Mouse (Mus musculus): ENCODE data around the gene Gm5294.

The Gm5294 gene

GRCm38 (mm10) chr5:138849682-138850461, 30.0 kb downstream of the Gm5294 start:
- DNase-seq (ENCODE audit: low spot score): no peak

DNA sequence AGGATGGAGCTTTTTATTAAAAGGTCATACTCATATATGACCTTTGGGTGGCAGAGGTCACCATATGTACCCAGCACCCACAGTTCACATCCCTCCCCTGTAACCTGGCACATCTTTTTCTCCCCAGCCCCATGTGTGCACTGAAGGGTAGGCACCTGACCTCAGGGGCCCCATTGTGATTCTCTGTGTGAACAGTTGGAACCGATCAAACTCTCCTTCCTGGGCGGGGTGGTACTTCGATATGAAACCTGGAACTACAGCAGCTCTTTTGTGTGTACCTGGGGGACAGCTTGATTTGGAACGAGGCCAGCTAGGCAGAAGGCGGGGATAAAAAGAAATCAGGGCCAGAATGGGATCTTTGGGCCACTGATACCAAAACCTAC, 30.6 kb downstream of the Gm5294 start:
- DNase-seq (ENCODE audit: low spot score): no peak

DNA sequence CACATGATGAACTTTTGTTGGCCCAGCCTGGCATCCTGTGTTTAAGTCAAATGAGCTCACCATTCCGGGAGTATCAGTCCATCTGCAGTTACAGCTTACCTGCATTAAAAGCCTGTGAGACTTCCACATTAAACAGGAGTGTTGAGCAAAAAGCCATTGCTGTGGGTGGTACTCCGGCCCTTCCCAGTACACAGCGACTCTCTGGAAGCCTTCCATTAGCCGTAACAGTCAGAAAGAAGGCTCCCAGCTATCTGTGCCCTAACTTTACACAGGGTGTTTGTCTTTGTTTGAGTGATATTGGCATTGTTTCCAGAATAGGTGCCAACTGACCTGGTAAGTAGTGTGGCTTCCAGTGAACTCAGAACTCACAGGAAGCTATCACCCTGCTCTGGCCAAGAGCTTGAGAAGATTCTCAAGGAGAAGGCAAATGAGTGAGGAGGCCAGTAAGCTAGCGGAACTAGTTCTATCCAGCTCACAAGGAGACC, 31.5 kb downstream of the Gm5294 start:
- DNase-seq (ENCODE audit: low spot score): no peak

DNA sequence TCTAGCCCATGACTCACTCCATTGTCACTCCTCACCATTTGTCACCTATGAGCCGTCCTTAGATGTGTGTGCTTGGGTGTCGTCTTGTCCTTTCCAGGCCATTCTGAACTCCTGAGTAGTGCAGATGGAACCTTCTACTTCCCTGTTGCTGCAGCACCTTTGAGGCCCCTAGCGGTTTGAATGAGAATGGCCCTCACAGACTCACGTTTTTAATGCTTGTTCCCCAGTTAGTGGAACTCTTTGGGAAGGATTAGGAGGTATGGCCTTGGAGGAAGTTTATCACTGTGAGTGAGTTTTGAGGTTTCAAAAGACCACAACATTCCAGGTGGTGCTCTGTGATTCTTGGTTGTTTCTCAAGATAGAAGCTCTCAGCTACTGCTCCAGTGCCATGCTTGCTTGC, 32.3 kb downstream of the Gm5294 start:
- DNase-seq (ENCODE audit: low spot score): no peak

- no peak for DNase-seq (ENCODE audit: low spot score)
Measured at GRCm38 (mm10) chr5:138853349-138853748, 33.5 kb downstream of the Gm5294 start.

DNA sequence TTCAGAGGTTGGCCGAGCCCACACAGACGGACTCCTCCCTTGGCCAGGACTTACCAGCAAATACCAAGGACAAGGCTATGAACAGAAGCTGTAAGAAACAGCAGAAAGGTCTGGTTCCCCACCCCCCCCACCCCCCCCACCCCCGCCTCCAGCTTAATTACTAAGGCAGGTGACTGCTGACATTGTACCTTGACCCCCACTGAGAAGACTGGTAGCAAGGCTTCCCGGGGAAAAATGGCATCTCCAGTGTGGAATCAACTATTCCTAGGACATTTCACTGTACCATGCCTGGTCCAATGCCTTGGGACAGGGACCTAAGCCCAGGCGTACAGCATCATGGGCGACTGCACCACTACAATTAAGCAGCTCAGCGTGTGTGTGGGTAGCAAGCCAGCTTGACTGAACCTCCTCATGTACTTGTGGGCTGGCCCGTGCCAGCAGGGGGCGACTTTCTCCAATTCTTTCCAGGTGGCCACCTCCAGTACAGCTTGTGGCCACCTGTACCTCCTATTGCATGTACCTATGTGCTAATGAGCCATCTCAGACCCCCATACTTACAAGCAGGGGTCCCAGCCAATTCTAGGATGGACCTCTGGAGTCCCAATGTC, 37.2 kb downstream of the Gm5294 start:
- DNase-seq (ENCODE audit: low spot score): peak; percentile 84

GRCm38 (mm10) chr5:138857811-138858251, 38.0 kb downstream of the Gm5294 start:
- DNase-seq (ENCODE audit: low spot score): peak; percentile 39

DNA sequence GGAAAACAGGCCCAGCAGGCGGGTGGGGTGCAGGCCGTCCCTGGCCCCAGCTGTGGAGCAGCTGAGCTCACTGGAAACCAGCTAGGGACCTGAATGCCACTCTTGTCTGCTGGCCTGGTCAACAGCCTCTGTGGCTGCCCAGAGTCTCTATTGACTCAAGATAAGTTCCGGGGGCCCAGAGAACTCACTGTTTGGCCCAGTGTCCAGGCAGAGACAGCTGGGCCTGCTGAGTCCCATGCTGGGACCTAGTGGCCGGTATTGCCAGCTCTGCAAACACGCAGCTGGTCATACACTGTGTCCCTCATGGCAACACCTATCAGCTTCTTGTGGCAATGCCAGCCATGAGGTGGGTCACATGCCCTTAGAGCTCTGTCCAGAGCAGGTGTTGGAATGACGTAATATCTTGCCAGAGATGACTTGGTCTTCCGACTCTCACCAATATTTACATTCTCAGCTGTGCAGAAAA, 43.8 kb downstream of the Gm5294 start:
- DNase-seq (ENCODE audit: low spot score): no peak

GRCm38 (mm10) chr5:138864166-138864565, 44.3 kb downstream of the Gm5294 start:
- DNase-seq (ENCODE audit: low spot score): no peak

GRCm38 (mm10) chr5:138864880-138865279, 45.0 kb downstream of the Gm5294 start:
- no peak for DNase-seq (ENCODE audit: low spot score)

DNA sequence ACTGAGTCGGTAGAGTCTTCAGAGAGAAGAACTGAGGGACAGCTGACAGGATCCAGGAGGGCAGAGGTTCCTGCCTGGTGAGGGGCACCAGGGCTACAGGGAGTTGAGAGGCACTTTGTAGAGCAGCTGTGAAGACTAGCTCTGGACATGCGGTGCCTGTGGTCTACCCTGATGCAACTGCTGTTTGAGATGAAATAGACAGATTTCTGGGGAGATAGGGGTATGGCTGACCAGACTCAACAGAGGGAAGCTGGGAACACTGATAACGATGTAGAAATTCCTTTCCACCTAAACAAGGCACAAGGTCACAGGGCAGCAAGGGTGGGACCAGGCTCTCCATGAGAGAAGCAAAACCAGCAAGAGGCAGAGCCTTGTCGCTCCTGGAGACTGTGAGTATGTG, 45.8 kb downstream of the Gm5294 start:
- DNase-seq (ENCODE audit: low spot score): no peak

Data from lung, postnatal 25 days (tissue).